Mouse (Mus musculus): ENCODE data around the gene Gnat2. TPM values are rescaled to one million over a fixed set of nuclear protein-coding genes. Genes with fewer than 3 reads are reported as not detected.

Gene Gnat2
- polyA plus RNA-seq (2012; fragmentation: generic; extraction: Trizol), result 1.1 TPM
- long read RNA-seq, experiment 1, result 0 reads
- long read RNA-seq, experiment 2, partial matches to known transcripts, result 0 of 3 reads
- long read RNA-seq, experiment 2, other reads (novel, unspliced or antisense), result 3 of 3 reads

DNA sequence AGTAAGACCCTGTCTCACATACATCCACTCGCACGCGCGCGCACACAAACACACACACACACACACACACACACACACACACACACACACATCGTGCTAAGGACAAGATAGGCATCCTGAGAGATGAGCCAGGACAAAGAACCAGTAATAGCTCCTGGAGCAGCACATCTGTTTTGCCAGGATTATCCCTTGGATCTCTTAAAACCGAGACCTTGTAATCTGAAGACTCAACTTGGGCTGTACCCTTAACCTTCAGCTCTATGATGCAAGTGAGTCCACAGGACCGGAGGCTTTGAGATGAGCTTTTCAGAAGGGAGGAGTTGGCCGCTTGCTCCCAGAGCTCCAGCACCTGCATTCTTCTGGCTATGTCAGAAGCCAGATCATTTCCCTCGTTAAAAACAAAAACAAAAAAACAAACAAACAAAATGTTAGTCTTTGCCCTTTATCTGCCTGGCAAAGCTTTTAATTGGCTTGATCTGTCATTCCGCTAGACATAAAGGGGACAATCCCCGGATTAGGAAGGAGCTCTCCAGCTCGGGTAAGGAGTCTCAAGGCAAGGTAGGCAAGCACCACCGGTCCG, at the start of gene Gnat2:
TSS of gene Gnat2 (plus strand) at position 254 of the 580 bp plus-strand sequence.
- no peak for TF ChIP-seq USF1 (IDR thresholded peaks at IDR 0.05; ENCODE audit: low read depth)
- no peak for TF ChIP-seq CEBPB (IDR thresholded peaks at IDR 0.05; ENCODE audit: low read depth)
- TF ChIP-seq CTCF (IDR thresholded peaks at IDR 0.05; ENCODE audit: control insufficient read depth, insufficient read depth, insufficient read length), result no peak
- TF ChIP-seq MYOG (IDR thresholded peaks at IDR 0.05; ENCODE audit: control insufficient read depth, extremely low read depth, insufficient read length), result no peak
- TF ChIP-seq FOSL1 (IDR thresholded peaks at IDR 0.05; ENCODE audit: insufficient read depth, low read length, poor library complexity, severe bottlenecking), result no peak
- TF ChIP-seq MAX (IDR thresholded peaks at IDR 0.05), result no peak
- TF ChIP-seq MYOD1 (IDR thresholded peaks at IDR 0.05; ENCODE audit: control insufficient read depth, insufficient read length, low read depth), result no peak
- no peak within 1 kb of the TSS for H3K4me3 ChIP-seq (ENCODE audit: insufficient read depth, poor library complexity, severe bottlenecking)
- no peaks in the 10 kb centered on the region for H3K27me3 ChIP-seq (ENCODE audit: control insufficient read depth, insufficient read depth, insufficient read length)

DNA sequence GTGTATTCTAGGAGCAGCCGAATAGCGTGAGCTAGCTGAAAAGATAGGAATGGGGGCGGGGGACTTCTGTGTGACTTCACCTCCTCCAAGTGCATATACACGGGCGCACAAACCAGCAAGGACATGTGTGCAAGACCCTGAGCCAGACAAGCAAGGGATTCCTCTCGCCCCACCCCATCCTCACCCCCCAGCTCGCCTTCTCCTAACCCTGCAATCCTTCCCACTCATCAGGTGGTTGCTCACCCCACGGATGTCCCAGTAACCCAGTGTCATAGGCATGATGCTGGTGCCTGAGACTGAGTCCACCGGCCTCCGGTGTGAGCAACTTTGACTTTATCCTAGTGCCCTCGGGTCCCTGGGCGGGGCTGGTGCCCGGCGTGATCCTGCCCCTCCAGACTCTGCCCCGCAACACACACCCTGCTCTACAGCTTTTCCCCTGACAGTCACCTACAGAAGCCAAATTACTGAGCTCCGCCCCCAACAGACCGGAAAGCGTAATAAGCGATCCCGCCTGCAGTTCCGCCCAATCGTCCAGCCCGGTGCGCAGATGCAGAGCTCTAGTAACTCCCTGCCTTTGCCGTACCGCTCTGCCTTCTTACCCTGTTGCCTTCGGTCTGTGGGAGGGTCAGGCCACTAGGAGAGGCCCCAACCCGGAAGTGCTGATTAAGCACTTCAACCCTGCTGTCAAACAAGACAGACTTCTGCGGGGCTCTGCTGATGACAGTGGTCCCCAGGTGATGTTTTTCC, 48.0 kb upstream of the Gnat2 start, which contains the start of gene Gstm4:
TSS of gene Gstm4 (minus strand) at position 501 of the 747 bp plus-strand sequence.
- no peaks in the 10 kb centered on the region for H3K36me3 ChIP-seq (ENCODE audit: control insufficient read depth, insufficient read depth)
- H3ac ChIP-seq (ENCODE audit: control insufficient read depth, insufficient read length, low read depth), result no peak within 1 kb of the TSS
- no peaks in the 10 kb centered on the region for H3K79me3 ChIP-seq (ENCODE audit: low read depth)
- no peak within 1 kb of the TSS for H3K4me3 ChIP-seq (ENCODE audit: insufficient read depth, poor library complexity, severe bottlenecking)
- no peak for TF ChIP-seq CEBPB (IDR thresholded peaks at IDR 0.05; ENCODE audit: low read depth)
- no peak for TF ChIP-seq USF1 (IDR thresholded peaks at IDR 0.05; ENCODE audit: low read depth)
- TF ChIP-seq MAX (IDR thresholded peaks at IDR 0.05), result no peak
- no peak for TF ChIP-seq CTCF (IDR thresholded peaks at IDR 0.05; ENCODE audit: control insufficient read depth, insufficient read depth, insufficient read length)
- TF ChIP-seq FOSL1 (IDR thresholded peaks at IDR 0.05; ENCODE audit: insufficient read depth, low read length, poor library complexity, severe bottlenecking), result no peak
- TF ChIP-seq MYOD1 (IDR thresholded peaks at IDR 0.05; ENCODE audit: control insufficient read depth, insufficient read length, low read depth), result no peak
- TF ChIP-seq MYOG (IDR thresholded peaks at IDR 0.05; ENCODE audit: control insufficient read depth, extremely low read depth, insufficient read length), result no peak
- peaks cover 16% of the 10 kb centered on the region for H3K27me3 ChIP-seq (ENCODE audit: control insufficient read depth, insufficient read depth, insufficient read length)
- no peaks in the 10 kb centered on the region for H3K79me2 ChIP-seq (ENCODE audit: control insufficient read depth, insufficient read depth)

More for the DNA sequence above, at the start of gene Gnat2:
- Histone ChIP-seq H3ac (ENCODE audit: control insufficient read depth, insufficient read length, low read depth) (no peak within 1 kb of the TSS), H3K36me3 (ENCODE audit: control insufficient read depth, insufficient read depth) (no peaks in the 10 kb centered on the region), H3K79me2 (ENCODE audit: control insufficient read depth, insufficient read depth) (peaks cover 2% of the 10 kb centered on the region), H3K79me3 (ENCODE audit: low read depth) (no peaks in the 10 kb centered on the region)

DNA sequence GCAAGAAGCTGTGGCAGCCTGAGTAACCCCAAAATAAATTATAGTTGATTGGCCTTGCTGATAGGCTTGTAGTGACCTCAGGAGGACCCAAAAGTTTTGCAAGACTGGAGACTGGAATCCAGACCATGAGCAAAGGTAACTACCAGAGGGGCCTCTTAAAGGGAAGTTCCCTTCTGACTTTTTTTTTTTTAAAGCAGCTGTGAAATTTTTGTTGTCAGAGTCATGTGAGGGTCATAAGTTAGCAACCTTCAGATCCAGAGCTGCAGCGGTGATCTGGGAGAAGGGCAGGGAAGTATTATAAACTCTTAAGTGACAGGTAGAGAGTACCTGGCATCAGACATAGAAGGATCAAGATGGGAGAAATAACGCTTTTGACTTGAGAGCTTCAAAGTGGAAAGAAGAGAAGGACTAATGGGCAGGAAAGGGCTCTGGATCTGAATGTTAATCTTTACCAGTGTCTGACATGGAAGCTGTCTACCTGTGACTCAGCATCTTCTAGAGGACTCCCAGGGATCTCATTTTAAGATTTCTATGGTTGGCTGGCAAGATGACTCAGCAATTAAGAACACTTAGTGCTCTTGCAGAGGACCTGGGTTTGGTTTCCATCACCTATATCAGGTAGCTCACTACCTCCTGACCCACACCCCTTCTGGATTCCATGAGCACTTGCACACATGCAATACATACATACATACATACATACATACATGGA, 45.5 kb upstream of the Gnat2 start:
- H3K79me2 ChIP-seq (ENCODE audit: control insufficient read depth, insufficient read depth), result no peaks in the 10 kb centered on the region
- H3K27me3 ChIP-seq (ENCODE audit: control insufficient read depth, insufficient read depth, insufficient read length), result peaks cover 5% of the 10 kb centered on the region
- H3ac ChIP-seq (ENCODE audit: control insufficient read depth, insufficient read length, low read depth), result no peak overlapping the region
- H3K36me3 ChIP-seq (ENCODE audit: control insufficient read depth, insufficient read depth), result no peaks in the 10 kb centered on the region
- no peaks in the 10 kb centered on the region for H3K79me3 ChIP-seq (ENCODE audit: low read depth)
- no peak for TF ChIP-seq MYOD1 (IDR thresholded peaks at IDR 0.05; ENCODE audit: control insufficient read depth, insufficient read length, low read depth)
- TF ChIP-seq CTCF (IDR thresholded peaks at IDR 0.05; ENCODE audit: control insufficient read depth, insufficient read depth, insufficient read length), result no peak
- no peak for TF ChIP-seq MYOG (IDR thresholded peaks at IDR 0.05; ENCODE audit: control insufficient read depth, extremely low read depth, insufficient read length)
- no peak for TF ChIP-seq USF1 (IDR thresholded peaks at IDR 0.05; ENCODE audit: low read depth)
- TF ChIP-seq MAX (IDR thresholded peaks at IDR 0.05), result no peak
- TF ChIP-seq FOSL1 (IDR thresholded peaks at IDR 0.05; ENCODE audit: insufficient read depth, low read length, poor library complexity, severe bottlenecking), result no peak
- TF ChIP-seq CEBPB (IDR thresholded peaks at IDR 0.05; ENCODE audit: low read depth), result no peak
- no peak overlapping the region for H3K4me3 ChIP-seq (ENCODE audit: insufficient read depth, poor library complexity, severe bottlenecking)

DNA sequence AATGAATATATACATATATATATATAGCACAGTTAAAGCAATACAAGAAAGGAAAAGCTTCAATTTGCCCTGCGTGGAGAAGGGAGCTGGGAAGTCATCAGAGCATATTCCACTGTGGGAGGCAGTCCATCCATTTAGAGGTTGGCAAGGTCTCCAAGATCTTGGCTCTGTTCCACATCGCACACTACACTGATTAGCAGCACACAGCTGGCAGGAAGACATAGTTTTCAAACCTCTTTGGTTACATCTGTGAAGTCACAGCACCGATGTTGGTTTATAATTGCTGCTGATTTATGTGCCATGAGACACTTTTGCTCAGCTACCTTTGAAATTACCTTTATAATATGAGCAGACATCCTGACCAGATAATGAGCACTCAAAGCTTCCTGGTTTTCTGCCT, 44.3 kb upstream of the Gnat2 start:
- peaks cover 4% of the 10 kb centered on the region for H3K27me3 ChIP-seq (ENCODE audit: control insufficient read depth, insufficient read depth, insufficient read length)
- no peak for TF ChIP-seq FOSL1 (IDR thresholded peaks at IDR 0.05; ENCODE audit: insufficient read depth, low read length, poor library complexity, severe bottlenecking)
- TF ChIP-seq USF1 (IDR thresholded peaks at IDR 0.05; ENCODE audit: low read depth), result no peak
- no peak for TF ChIP-seq MYOD1 (IDR thresholded peaks at IDR 0.05; ENCODE audit: control insufficient read depth, insufficient read length, low read depth)
- no peak for TF ChIP-seq CTCF (IDR thresholded peaks at IDR 0.05; ENCODE audit: control insufficient read depth, insufficient read depth, insufficient read length)
- no peak for TF ChIP-seq MAX (IDR thresholded peaks at IDR 0.05)
- no peak for TF ChIP-seq MYOG (IDR thresholded peaks at IDR 0.05; ENCODE audit: control insufficient read depth, extremely low read depth, insufficient read length)
- no peak for TF ChIP-seq CEBPB (IDR thresholded peaks at IDR 0.05; ENCODE audit: low read depth)
- H3K79me2 ChIP-seq (ENCODE audit: control insufficient read depth, insufficient read depth), result no peaks in the 10 kb centered on the region
- H3K36me3 ChIP-seq (ENCODE audit: control insufficient read depth, insufficient read depth), result no peaks in the 10 kb centered on the region
- no peak overlapping the region for H3ac ChIP-seq (ENCODE audit: control insufficient read depth, insufficient read length, low read depth)
- no peak overlapping the region for H3K4me3 ChIP-seq (ENCODE audit: insufficient read depth, poor library complexity, severe bottlenecking)
- no peaks in the 10 kb centered on the region for H3K79me3 ChIP-seq (ENCODE audit: low read depth)

DNA sequence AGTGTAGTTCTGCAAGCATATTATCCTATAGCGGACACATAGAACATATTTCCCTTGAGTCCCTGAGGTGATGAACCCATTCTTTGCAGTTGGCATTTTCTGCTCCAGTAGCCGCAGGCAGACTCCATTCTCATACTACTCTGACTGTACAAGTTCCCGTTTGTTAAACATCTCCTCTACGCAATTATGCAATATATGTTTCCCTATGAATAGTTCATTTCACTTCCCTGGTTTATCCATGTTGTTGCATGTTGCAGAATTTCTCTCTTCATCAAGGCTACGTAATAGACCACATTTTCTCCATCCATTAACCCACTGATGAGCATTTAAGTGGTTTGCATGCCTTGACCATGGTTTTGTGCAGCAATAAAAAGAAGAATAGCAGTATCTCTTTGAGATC, 42.1 kb upstream of the Gnat2 start:
- H3ac ChIP-seq (ENCODE audit: control insufficient read depth, insufficient read length, low read depth), result no peak overlapping the region
- H3K79me2 ChIP-seq (ENCODE audit: control insufficient read depth, insufficient read depth), result no peaks in the 10 kb centered on the region
- TF ChIP-seq MYOD1 (IDR thresholded peaks at IDR 0.05; ENCODE audit: control insufficient read depth, insufficient read length, low read depth), result no peak
- TF ChIP-seq MYOG (IDR thresholded peaks at IDR 0.05; ENCODE audit: control insufficient read depth, extremely low read depth, insufficient read length), result no peak
- no peak for TF ChIP-seq CTCF (IDR thresholded peaks at IDR 0.05; ENCODE audit: control insufficient read depth, insufficient read depth, insufficient read length)
- no peak for TF ChIP-seq MAX (IDR thresholded peaks at IDR 0.05)
- no peak for TF ChIP-seq CEBPB (IDR thresholded peaks at IDR 0.05; ENCODE audit: low read depth)
- TF ChIP-seq USF1 (IDR thresholded peaks at IDR 0.05; ENCODE audit: low read depth), result no peak
- TF ChIP-seq FOSL1 (IDR thresholded peaks at IDR 0.05; ENCODE audit: insufficient read depth, low read length, poor library complexity, severe bottlenecking), result no peak
- peaks cover 5% of the 10 kb centered on the region for H3K27me3 ChIP-seq (ENCODE audit: control insufficient read depth, insufficient read depth, insufficient read length)
- H3K79me3 ChIP-seq (ENCODE audit: low read depth), result no peaks in the 10 kb centered on the region
- no peaks in the 10 kb centered on the region for H3K36me3 ChIP-seq (ENCODE audit: control insufficient read depth, insufficient read depth)
- H3K4me3 ChIP-seq (ENCODE audit: insufficient read depth, poor library complexity, severe bottlenecking), result no peak overlapping the region
